Mouse (Mus musculus): ENCODE measurements around the gene Csde1. TPM values are rescaled to one million over a fixed set of nuclear protein-coding genes. Genes with fewer than 3 reads are reported as not detected.

Gene Csde1
- total RNA-seq (2021), result 100 to 1,000 TPM; 423 to 430 TPM
- long read RNA-seq, experiment 1, full-length matches to known transcripts, result 120 of 147 reads
- long read RNA-seq, experiment 1, partial matches to known transcripts, result 15 of 147 reads
- long read RNA-seq, experiment 1, other reads (novel, unspliced or antisense), result 12 of 147 reads
- long read RNA-seq, experiment 2, full-length matches to known transcripts, result 207 of 274 reads
- long read RNA-seq, experiment 2, partial matches to known transcripts, result 51 of 274 reads
- long read RNA-seq, experiment 2, other reads (novel, unspliced or antisense), result 16 of 274 reads

- peak; percentile 95 to 96 for DNase-seq (ENCODE audit: low spot score in 2 of 2)
Measured at GRCm38 (mm10) chr3:103020249-103020942, at the start of gene Csde1. Gene Csde1 (plus strand): TSS chr3:103020426.

- DNase-seq (ENCODE audit: low spot score in 2 of 2), result no peak
Measured at GRCm38 (mm10) chr3:102970508-102970907, 49.7 kb upstream of the Csde1 start.

GRCm38 (mm10) chr3:102976906-102977305 is 43.3 kb upstream of the Csde1 start:
- DNase-seq (ENCODE audit: low spot score in 2 of 2), result no peak

- DNase-seq (ENCODE audit: low spot score in 2 of 2), result no peak
Measured at GRCm38 (mm10) chr3:102979550-102980348, 40.5 kb upstream of the Csde1 start.

GRCm38 (mm10) chr3:102980349-102980736 is 39.9 kb upstream of the Csde1 start:
- DNase-seq (ENCODE audit: low spot score in 2 of 2), result no peak

GRCm38 (mm10) chr3:102991041-102991440 is 29.2 kb upstream of the Csde1 start:
- no peak for DNase-seq (ENCODE audit: low spot score in 2 of 2)

- DNase-seq (ENCODE audit: low spot score in 2 of 2), result no peak
Measured at GRCm38 (mm10) chr3:102992936-102993335, 27.3 kb upstream of the Csde1 start.

- no peak for DNase-seq (ENCODE audit: low spot score in 2 of 2)
Measured at GRCm38 (mm10) chr3:102995233-102995604, 25.0 kb upstream of the Csde1 start.

GRCm38 (mm10) chr3:102995605-102996321 is 24.5 kb upstream of the Csde1 start, which contains the start of gene Sike1:
Gene Sike1 (plus strand): TSS chr3:102995708.
- DNase-seq (ENCODE audit: low spot score in 2 of 2), result peak; percentile 95 to 96

- DNase-seq (ENCODE audit: low spot score in 2 of 2), result no peak
Measured at GRCm38 (mm10) chr3:102997036-102997435, 23.2 kb upstream of the Csde1 start.

GRCm38 (mm10) chr3:102997591-102997990 is 22.6 kb upstream of the Csde1 start:
- no peak for DNase-seq (ENCODE audit: low spot score in 2 of 2)

GRCm38 (mm10) chr3:103001595-103001994 is 18.6 kb upstream of the Csde1 start:
- DNase-seq (ENCODE audit: low spot score in 2 of 2), result no peak

GRCm38 (mm10) chr3:103017350-103017749 is 2.9 kb upstream of the Csde1 start:
- DNase-seq (ENCODE audit: low spot score in 2 of 2), result no peak

GRCm38 (mm10) chr3:103019462-103019861 is 764 bp upstream of the Csde1 start:
- DNase-seq (ENCODE audit: low spot score in 2 of 2), result no peak

GRCm38 (mm10) chr3:103020943-103021638 is 865 bp downstream of the Csde1 start:
- DNase-seq (ENCODE audit: low spot score in 2 of 2), result peak; percentile 82 to 87

GRCm38 (mm10) chr3:103026174-103026573 is 5.9 kb downstream of the Csde1 start:
- DNase-seq (ENCODE audit: low spot score in 2 of 2), result no peak

GRCm38 (mm10) chr3:103040285-103040684 is 20.1 kb downstream of the Csde1 start:
- DNase-seq (ENCODE audit: low spot score in 2 of 2), result no peak

GRCm38 (mm10) chr3:103040861-103041379 is 20.7 kb downstream of the Csde1 start:
- no peak for DNase-seq (ENCODE audit: low spot score in 2 of 2)

- no peak for DNase-seq (ENCODE audit: low spot score in 2 of 2)
Measured at GRCm38 (mm10) chr3:103056016-103056595, 35.9 kb downstream of the Csde1 start.

GRCm38 (mm10) chr3:103057752-103058151 is 37.5 kb downstream of the Csde1 start:
- DNase-seq (ENCODE audit: low spot score in 2 of 2), result no peak

Measured in adrenal gland, adult 18-20 months (tissue).